Mouse (Mus musculus): ENCODE measurements around the gene Stab2. TPM values are rescaled to one million over a fixed set of nuclear protein-coding genes. Genes with fewer than 3 reads are reported as not detected.

The Stab2 gene
- total RNA-seq, 2 experiments from 2014 or later = not detected

GRCm38 (mm10) chr10:86908562-86908961 lies 99.3 kb downstream of the Stab2 start:
- ATAC-seq (replicated peaks; ENCODE audit: poor library complexity, severe bottlenecking) = no peak

DNA sequence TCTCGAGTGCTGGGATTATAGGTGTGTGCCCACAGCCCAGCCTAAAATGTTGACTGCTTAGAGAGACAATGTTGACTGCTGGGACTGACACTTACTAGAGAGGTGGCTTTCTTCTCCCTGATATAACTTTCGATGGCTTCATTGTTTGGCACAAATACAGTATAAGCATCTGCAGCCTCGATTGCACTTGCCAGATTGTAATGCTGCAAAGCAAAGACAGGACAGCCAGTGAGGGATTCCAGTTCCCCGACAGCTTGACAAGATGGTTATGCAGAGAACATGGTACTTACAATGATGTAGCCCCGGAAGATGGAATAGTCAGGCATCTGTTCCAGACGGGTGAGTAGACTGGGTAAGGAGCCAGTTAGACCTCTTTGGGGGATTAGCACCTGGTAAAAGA lies 100.8 kb downstream of the Stab2 start:
- ATAC-seq (replicated peaks; ENCODE audit: poor library complexity, severe bottlenecking) = no peak

DNA sequence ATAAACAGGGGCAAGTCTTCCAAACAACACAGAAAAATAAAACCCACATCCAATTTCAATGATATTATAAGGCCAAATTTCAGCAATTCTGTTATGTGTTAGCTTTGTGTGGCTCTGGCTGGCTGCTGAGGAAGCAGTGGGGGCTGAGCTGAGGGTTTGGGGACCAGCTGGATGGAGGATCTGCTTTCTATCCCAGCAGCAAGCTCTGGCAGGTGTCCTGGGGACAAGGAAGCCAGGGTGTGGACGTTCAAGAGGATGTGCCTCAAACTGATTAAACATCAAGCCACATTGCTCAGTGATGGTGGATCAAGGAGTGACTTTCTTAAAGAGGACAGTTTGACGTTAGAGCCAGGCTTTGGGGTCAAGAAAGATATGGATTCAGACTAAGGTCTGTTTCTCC lies 112.3 kb downstream of the Stab2 start:
- no peak for ATAC-seq (replicated peaks; ENCODE audit: poor library complexity, severe bottlenecking)

DNA sequence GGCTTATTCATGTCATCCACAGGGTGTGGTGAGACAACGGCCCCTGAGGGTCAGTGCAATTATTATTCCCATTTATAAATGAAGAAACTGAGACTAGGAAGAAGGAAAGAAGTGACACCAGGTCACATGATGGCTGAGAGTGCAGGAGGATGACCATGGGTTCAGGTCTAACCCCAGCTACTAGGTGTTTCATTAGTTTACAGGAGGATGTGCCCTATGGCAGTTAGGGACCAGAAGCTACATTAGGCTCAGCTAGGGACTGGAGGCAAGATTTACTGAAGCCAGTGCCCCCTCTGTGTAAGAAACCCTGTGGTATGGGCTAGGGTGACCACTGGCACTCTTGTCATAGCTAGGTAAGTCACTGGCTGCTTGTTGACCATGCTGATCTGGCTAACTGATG lies 116.8 kb downstream of the Stab2 start:
- no peak for ATAC-seq (replicated peaks; ENCODE audit: poor library complexity, severe bottlenecking)

DNA sequence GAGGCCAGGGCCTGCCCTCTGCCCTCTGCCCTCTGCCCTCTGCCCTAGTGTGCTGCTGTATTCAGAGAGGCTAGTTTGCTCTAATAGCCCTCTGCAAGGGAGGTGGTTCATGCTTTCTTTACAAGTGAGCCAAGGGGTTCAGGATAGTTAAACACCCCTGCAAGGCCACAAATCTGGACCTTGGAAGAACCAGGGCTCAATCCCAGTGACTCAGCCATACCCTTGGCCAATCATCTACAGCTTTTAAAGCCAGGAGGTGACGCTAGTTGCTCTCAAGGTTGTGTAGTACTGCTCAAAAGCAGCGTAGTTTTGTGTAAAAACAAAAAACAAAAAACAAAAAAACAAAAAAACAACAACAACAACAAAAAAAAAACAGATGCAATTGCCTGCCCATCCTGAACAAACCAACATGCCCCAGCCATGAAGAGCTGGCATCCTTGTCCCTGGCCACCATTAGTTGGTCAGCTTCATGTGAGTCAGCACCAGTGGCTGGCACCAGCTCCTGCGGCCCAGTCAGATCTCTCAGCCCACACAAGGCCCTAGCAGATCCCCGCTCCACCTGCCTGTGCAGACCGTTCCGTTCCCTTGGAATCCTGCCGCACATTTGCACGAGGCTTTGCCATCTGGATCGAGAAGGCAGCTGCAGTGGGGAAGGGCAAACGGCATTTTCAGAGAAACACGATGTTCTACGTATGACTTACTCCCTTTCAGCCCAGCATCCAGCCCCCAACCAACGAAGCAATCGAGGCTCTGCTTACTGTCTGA lies 117.5 kb downstream of the Stab2 start:
- ATAC-seq (replicated peaks; ENCODE audit: poor library complexity, severe bottlenecking) = no peak

GRCm38 (mm10) chr10:86889440-86889839 lies 118.4 kb downstream of the Stab2 start:
- no peak for ATAC-seq (replicated peaks; ENCODE audit: poor library complexity, severe bottlenecking)

DNA sequence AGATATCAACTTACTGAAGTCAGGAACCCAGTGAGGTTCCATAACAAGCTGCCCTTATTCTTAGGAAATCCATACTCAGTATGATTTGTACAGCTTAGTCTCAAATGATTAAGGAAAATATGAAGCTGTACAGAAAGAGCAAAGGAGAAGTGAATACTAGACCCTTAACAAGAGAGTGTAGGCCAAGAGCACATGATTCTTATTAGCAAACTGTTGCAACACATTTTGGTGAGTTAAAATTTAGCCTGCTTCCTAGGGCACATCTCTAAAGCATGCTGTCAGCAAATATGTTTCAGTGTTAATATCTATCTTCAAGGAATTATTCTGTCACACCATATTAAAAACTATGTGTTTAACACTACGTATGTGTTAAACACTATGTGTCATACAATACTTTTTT lies 121.4 kb downstream of the Stab2 start:
- peak; percentile 74 for ATAC-seq (replicated peaks; ENCODE audit: poor library complexity, severe bottlenecking)

DNA sequence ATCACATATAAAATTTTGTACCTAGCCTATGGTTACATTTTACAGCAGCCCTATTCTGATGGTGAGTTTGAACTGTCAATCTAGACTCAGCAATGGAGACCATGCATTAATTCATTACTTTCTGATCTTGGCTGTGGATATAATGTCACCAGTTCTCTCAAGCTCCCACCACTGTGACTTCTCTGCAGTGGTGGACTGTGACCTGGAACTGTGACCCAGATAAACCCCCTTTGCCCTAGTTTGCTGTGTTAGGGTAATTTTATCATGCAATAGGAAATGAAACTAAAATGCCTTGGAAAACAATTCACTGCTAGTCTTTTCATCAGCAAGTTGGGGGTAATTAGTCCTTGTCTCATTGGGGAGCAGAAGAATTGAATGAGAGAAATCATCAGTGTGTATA lies 126.4 kb downstream of the Stab2 start:
- ATAC-seq (replicated peaks; ENCODE audit: poor library complexity, severe bottlenecking) = no peak

GRCm38 (mm10) chr10:86880071-86880806 lies 127.6 kb downstream of the Stab2 start:
- ATAC-seq (replicated peaks; ENCODE audit: poor library complexity, severe bottlenecking) = no peak

DNA sequence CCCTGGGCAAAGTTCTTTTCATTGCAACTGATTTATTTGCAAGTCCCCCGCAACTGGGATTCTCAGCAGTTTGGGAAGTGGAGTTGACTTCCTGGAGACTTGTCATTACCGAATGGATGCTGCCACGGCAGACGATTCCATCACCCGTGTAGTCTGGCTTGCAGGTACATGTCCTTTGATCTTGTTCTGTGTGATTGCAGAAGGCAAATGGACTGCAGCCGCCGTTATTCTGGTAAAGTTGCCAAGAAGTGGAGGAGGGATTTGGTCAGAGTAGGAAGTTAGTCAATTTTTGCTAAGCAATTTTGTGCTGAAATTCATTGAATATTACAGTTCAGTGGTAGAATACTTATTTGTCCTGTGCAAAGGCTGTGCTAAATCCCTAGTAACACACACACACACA lies 129.1 kb downstream of the Stab2 start:
- no peak for ATAC-seq (replicated peaks; ENCODE audit: poor library complexity, severe bottlenecking)

GRCm38 (mm10) chr10:86872591-86872990 lies 135.2 kb downstream of the Stab2 start:
- ATAC-seq (replicated peaks; ENCODE audit: poor library complexity, severe bottlenecking) = no peak

DNA sequence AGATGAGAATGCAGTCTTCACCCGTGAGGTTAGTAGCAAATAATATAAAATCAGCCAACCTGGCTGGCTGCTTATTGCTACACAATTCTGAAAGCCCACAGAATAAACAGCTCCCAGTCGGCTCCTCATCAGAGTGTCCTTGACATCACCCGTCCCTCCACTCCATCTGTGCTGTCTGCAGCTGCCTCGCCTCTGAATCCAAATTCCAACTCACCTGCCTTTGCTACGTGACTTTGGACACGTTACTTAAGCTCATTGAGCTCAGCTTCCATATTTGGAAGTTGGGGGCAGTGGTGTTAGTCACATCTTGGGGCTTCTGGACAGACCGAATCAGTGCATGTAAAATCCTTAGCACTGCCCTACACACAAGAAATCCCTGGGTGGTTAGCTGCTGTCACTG lies 135.7 kb downstream of the Stab2 start:
- ATAC-seq (replicated peaks; ENCODE audit: poor library complexity, severe bottlenecking) = no peak

- ATAC-seq (replicated peaks; ENCODE audit: poor library complexity, severe bottlenecking) = no peak; the same call in 1 of the 2 replicates
Observed at GRCm38 (mm10) chr10:86863429-86863828, 144.4 kb downstream of the Stab2 start.

DNA sequence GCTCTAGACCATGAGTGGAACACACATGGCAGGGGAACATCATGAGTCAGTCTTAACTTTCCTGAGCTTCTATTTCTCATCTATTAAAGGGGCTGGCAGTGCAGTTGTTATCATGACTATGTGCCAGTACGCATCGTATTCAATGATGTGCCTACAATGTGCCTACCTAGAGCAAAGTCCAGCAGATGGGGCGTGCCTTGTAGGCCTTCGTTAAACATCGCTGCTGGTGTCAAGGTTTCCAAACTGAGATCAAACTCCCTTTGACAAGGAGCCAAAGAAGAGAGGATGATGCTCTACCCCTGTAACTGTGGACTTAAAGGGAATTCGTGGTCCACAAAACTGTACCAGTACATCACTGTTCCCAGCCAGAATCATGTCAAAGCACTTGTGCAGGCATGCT lies 145.3 kb downstream of the Stab2 start:
- ATAC-seq (replicated peaks; ENCODE audit: poor library complexity, severe bottlenecking) = no peak

GRCm38 (mm10) chr10:86860396-86860795 lies 147.4 kb downstream of the Stab2 start:
- no peak for ATAC-seq (replicated peaks; ENCODE audit: poor library complexity, severe bottlenecking)

DNA sequence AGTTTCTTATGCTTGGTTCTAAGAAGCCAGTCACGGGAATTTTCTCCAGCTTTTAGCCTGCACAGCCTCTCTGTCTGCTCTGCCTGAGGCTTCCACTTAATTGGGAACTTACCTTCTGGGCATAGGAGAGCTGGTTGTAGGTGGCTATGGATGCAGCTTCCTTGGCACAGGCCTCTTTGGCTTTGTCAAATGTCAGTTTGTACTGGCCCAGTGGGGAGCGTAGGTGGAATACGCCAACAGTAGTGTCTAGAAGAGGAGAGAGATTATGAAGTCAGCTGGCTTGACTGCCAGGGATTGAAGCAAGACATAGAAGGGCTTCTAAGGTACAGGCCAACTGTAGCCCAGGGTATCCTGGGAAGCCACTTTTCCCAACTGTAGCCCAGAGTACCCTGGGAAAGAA lies 154.4 kb downstream of the Stab2 start:
- ATAC-seq (replicated peaks; ENCODE audit: poor library complexity, severe bottlenecking) = no peak

- no peak for ATAC-seq (replicated peaks; ENCODE audit: poor library complexity, severe bottlenecking)
Observed at GRCm38 (mm10) chr10:86852160-86852559, 155.7 kb downstream of the Stab2 start.

- no peak for ATAC-seq (replicated peaks; ENCODE audit: poor library complexity, severe bottlenecking)
Observed at GRCm38 (mm10) chr10:86849508-86849907, 158.3 kb downstream of the Stab2 start.

- ATAC-seq (replicated peaks; ENCODE audit: poor library complexity, severe bottlenecking) = no peak
Observed at GRCm38 (mm10) chr10:86849087-86849486, 158.7 kb downstream of the Stab2 start.

GRCm38 (mm10) chr10:86846926-86847467 lies 160.8 kb downstream of the Stab2 start:
- ATAC-seq (replicated peaks; ENCODE audit: poor library complexity, severe bottlenecking) = no peak

- ATAC-seq (replicated peaks; ENCODE audit: poor library complexity, severe bottlenecking) = no peak
Observed at GRCm38 (mm10) chr10:86842659-86843058, 165.2 kb downstream of the Stab2 start.

- ATAC-seq (replicated peaks; ENCODE audit: poor library complexity, severe bottlenecking) = no peak
Observed at GRCm38 (mm10) chr10:86838827-86839226, 169.0 kb downstream of the Stab2 start.
